Mouse (Mus musculus) embryonic facial prominence, embryonic 12.5 days (tissue): Measurements from ENCODE around the gene Arv1. TPM values are rescaled to one million over a fixed set of nuclear protein-coding genes. Genes with fewer than 3 reads are reported as not detected.

Source experiments
- ATAC-seq: fragments of 200-750 bp; cut with Nextera tagmentation; 2 replicates; pipeline ENCODE4 v1.8.0; 2017; ENCODE audit not compliant: insufficient number of reproducible peaks, insufficient read depth, low FRiP score, low TSS enrichment
- H3K27ac ChIP-seq: fragments of 300-500 bp; sonication (generic); 2 replicates; pipeline ENCODE4 v1.5.1; 2016; ENCODE audit warnings: mild to moderate bottlenecking
- H3K27me3 ChIP-seq: fragments of 300-500 bp; sonication (generic); 2 replicates; pipeline ENCODE4 v1.6.1; 2016; ENCODE audit warnings: mild to moderate bottlenecking, moderate library complexity
- H3K36me3 ChIP-seq: fragments of 300-500 bp; sonication (generic); 2 replicates; pipeline ENCODE4 v1.6.1; 2016; ENCODE audit warnings: mild to moderate bottlenecking
- H3K4me1 ChIP-seq: fragments of 300-500 bp; sonication (generic); 2 replicates; pipeline ENCODE4 v1.6.1; 2016
- H3K4me2 ChIP-seq: fragments of 300-500 bp; sonication (generic); replicated peaks from 2 replicates; pipeline ENCODE4 v1.6.1; 2016; ENCODE audit warnings: mild to moderate bottlenecking, moderate library complexity
- H3K4me3 ChIP-seq: fragments of 300-500 bp; sonication (generic); 2 replicates; pipeline ENCODE4 v1.5.1; 2016; ENCODE audit warnings: mild to moderate bottlenecking
- H3K9ac ChIP-seq: fragments of 300-500 bp; sonication (generic); 2 replicates; pipeline ENCODE4 v1.6.1; 2016; ENCODE audit warnings: mild to moderate bottlenecking, moderate library complexity
- H3K9me3 ChIP-seq: fragments of 300-500 bp; sonication (generic); 2 replicates; pipeline ENCODE4 v1.6.1; 2016; ENCODE audit warnings: mild to moderate bottlenecking, moderate library complexity
- WGBS: fragments of 180-500 bp; shearing (Covaris S2); methylation state at CpG from one replicate; pipeline ENCODE4 v1.1.7; 2016; 5-methylcytosine and 5-hydroxymethylcytosine counted together
- polyA plus RNA-seq: library from polyadenylated mRNA; unstranded; fragments of >200 nt; fragmentation: Nextera tagmentation; extraction: Ambion mirVana; gene quantifications from 2 replicates; pipeline ENCODE4 v1.2.1, GENCODE M21; 2016

The Arv1 gene
- polyA plus RNA-seq, 1 experiment from 2014 or later, result 35.6 TPM

GRCm38 (mm10) chr8:124695424-124696100 is 26.4 kb upstream of the Arv1 start:
- Histone ChIP-seq H3K9me3 (no peaks in the 10 kb centered on the region), H3K4me1 (no peaks in the 10 kb centered on the region), H3K9ac (no peak overlapping the region), H3K4me2 (no peak overlapping the region), H3K4me3 (no peak overlapping the region), H3K36me3 (peaks cover 57% of the 10 kb centered on the region), H3K27ac (no peak overlapping the region), H3K27me3 (no peaks in the 10 kb centered on the region)
- 90% methylated on average over 22 of the region's 22 CpGs for WGBS
- no peak for ATAC-seq

GRCm38 (mm10) chr8:124700271-124700670 is 21.7 kb upstream of the Arv1 start:
- Histone ChIP-seq H3K4me3 (no peak overlapping the region), H3K27me3 (no peaks in the 10 kb centered on the region), H3K27ac (no peak overlapping the region), H3K9me3 (no peaks in the 10 kb centered on the region), H3K9ac (no peak overlapping the region), H3K36me3 (peaks cover 49% of the 10 kb centered on the region), H3K4me1 (no peaks in the 10 kb centered on the region), H3K4me2 (no peak overlapping the region)
- ATAC-seq, result no peak
- whole genome bisulfite sequencing, result 86% methylated on average over 5 of the region's 5 CpGs

- Histone ChIP-seq H3K27me3 (no peaks in the 10 kb centered on the region), H3K9ac (no peak overlapping the region), H3K4me1 (no peaks in the 10 kb centered on the region), H3K4me3 (no peak overlapping the region), H3K9me3 (no peaks in the 10 kb centered on the region), H3K4me2 (no peak overlapping the region), H3K36me3 (peaks cover 52% of the 10 kb centered on the region), H3K27ac (no peak overlapping the region)
- no peak for ATAC-seq
- WGBS, result 87% methylated on average over 9 of the region's 9 CpGs
Observed at GRCm38 (mm10) chr8:124701023-124701422, 20.9 kb upstream of the Arv1 start.

- no peak overlapping the region for H3K4me3 ChIP-seq
- H3K9me3 ChIP-seq, result no peaks in the 10 kb centered on the region
- ATAC-seq, result no peak
- WGBS, result 86% methylated on average over 3 of the region's 3 CpGs
- H3K27me3 ChIP-seq, result no peaks in the 10 kb centered on the region
- H3K27ac ChIP-seq, result no peak overlapping the region
- no peak overlapping the region for H3K9ac ChIP-seq
- H3K4me2 ChIP-seq, result no peak overlapping the region
- no peaks in the 10 kb centered on the region for H3K4me1 ChIP-seq
- peaks cover 55% of the 10 kb centered on the region for H3K36me3 ChIP-seq
Observed at GRCm38 (mm10) chr8:124702183-124702582, 19.8 kb upstream of the Arv1 start.

- no peak overlapping the region for H3K9ac ChIP-seq
- H3K4me3 ChIP-seq, result no peak overlapping the region
- H3K4me1 ChIP-seq, result no peaks in the 10 kb centered on the region
- no peaks in the 10 kb centered on the region for H3K9me3 ChIP-seq
- no peak overlapping the region for H3K4me2 ChIP-seq
- H3K27me3 ChIP-seq, result no peaks in the 10 kb centered on the region
- 77% methylated on average over 4 of the region's 4 CpGs for WGBS
- H3K27ac ChIP-seq, result no peak overlapping the region
- peaks cover 49% of the 10 kb centered on the region for H3K36me3 ChIP-seq
- ATAC-seq, result no peak
Observed at GRCm38 (mm10) chr8:124703526-124703925, 18.4 kb upstream of the Arv1 start.

GRCm38 (mm10) chr8:124704376-124704775 is 17.6 kb upstream of the Arv1 start:
- no peaks in the 10 kb centered on the region for H3K27me3 ChIP-seq
- H3K9me3 ChIP-seq, result no peaks in the 10 kb centered on the region
- no peak overlapping the region for H3K4me3 ChIP-seq
- peaks cover 57% of the 10 kb centered on the region for H3K36me3 ChIP-seq
- no peak overlapping the region for H3K27ac ChIP-seq
- H3K9ac ChIP-seq, result no peak overlapping the region
- H3K4me1 ChIP-seq, result no peaks in the 10 kb centered on the region
- ATAC-seq, result no peak
- no peak overlapping the region for H3K4me2 ChIP-seq
- 90% methylated on average over 4 of the region's 4 CpGs for WGBS

- no peak overlapping the region for H3K27ac ChIP-seq
- no peaks in the 10 kb centered on the region for H3K4me1 ChIP-seq
- H3K27me3 ChIP-seq, result no peaks in the 10 kb centered on the region
- H3K36me3 ChIP-seq, result peaks cover 56% of the 10 kb centered on the region
- H3K4me3 ChIP-seq, result no peak overlapping the region
- ATAC-seq, result no peak
- WGBS, result 96% methylated on average over 8 of the region's 8 CpGs
- no peak overlapping the region for H3K4me2 ChIP-seq
- no peak overlapping the region for H3K9ac ChIP-seq
- H3K9me3 ChIP-seq, result no peaks in the 10 kb centered on the region
Observed at GRCm38 (mm10) chr8:124705823-124706222, 16.1 kb upstream of the Arv1 start.

- Histone ChIP-seq H3K9me3 (no peaks in the 10 kb centered on the region), H3K27me3 (no peaks in the 10 kb centered on the region), H3K27ac (no peak overlapping the region), H3K4me2 (no peak overlapping the region), H3K4me1 (no peaks in the 10 kb centered on the region), H3K36me3 (peaks cover 50% of the 10 kb centered on the region), H3K4me3 (no peak overlapping the region), H3K9ac (no peak overlapping the region)
- 90% methylated on average over 6 of the region's 6 CpGs for WGBS
- ATAC-seq, result no peak
Observed at GRCm38 (mm10) chr8:124713207-124713606, 8.7 kb upstream of the Arv1 start.

GRCm38 (mm10) chr8:124715736-124716135 is 6.2 kb upstream of the Arv1 start:
- Histone ChIP-seq H3K4me3 (no peak overlapping the region), H3K9ac (no peak overlapping the region), H3K4me2 (no peak overlapping the region), H3K27ac (no peak overlapping the region), H3K4me1 (peaks cover 7% of the 10 kb centered on the region), H3K27me3 (no peaks in the 10 kb centered on the region), H3K9me3 (no peaks in the 10 kb centered on the region), H3K36me3 (peaks cover 28% of the 10 kb centered on the region)
- ATAC-seq, result no peak
- WGBS, result 87% methylated on average over 8 of the region's 8 CpGs

GRCm38 (mm10) chr8:124720133-124720532 is 1.8 kb upstream of the Arv1 start:
- no peak overlapping the region for H3K4me3 ChIP-seq
- no peak overlapping the region for H3K27ac ChIP-seq
- no peaks in the 10 kb centered on the region for H3K9me3 ChIP-seq
- no peaks in the 10 kb centered on the region for H3K27me3 ChIP-seq
- WGBS, result 84% methylated on average over 7 of the region's 7 CpGs
- no peaks in the 10 kb centered on the region for H3K36me3 ChIP-seq
- peaks cover 21% of the 10 kb centered on the region for H3K4me1 ChIP-seq
- no peak overlapping the region for H3K4me2 ChIP-seq
- H3K9ac ChIP-seq, result no peak overlapping the region
- ATAC-seq, result no peak

GRCm38 (mm10) chr8:124720938-124721861 is 739 bp upstream of the Arv1 start:
- Histone ChIP-seq H3K27me3 (no peaks in the 10 kb centered on the region), H3K4me1 (peaks cover 21% of the 10 kb centered on the region), H3K9ac (peak overlapping the region; percentile 78), H3K4me3 (peak overlapping the region; percentile 91), H3K9me3 (no peaks in the 10 kb centered on the region), H3K4me2 (peak overlapping the region; percentile 89), H3K27ac (no peak overlapping the region), H3K36me3 (peaks cover 2% of the 10 kb centered on the region; the same call in 1 of the 2 replicates)
- no peak; the same call in none of the 2 replicates for ATAC-seq
- 3% methylated on average over 30 of the region's 31 CpGs for WGBS

- no peaks in the 10 kb centered on the region for H3K9me3 ChIP-seq
- H3K4me2 ChIP-seq, result no peak overlapping the region
- H3K4me3 ChIP-seq, result no peak overlapping the region
- no peak for ATAC-seq
- H3K4me1 ChIP-seq, result peaks cover 21% of the 10 kb centered on the region
- H3K27me3 ChIP-seq, result no peaks in the 10 kb centered on the region
- WGBS, result 94% methylated on average over 7 of the region's 7 CpGs
- H3K27ac ChIP-seq, result no peak overlapping the region
- H3K9ac ChIP-seq, result no peak overlapping the region
- H3K36me3 ChIP-seq, result peaks cover 29% of the 10 kb centered on the region
Observed at GRCm38 (mm10) chr8:124724301-124724700, 2.4 kb downstream of the Arv1 start.
